Mouse (Mus musculus) heart, embryonic 14.5 days (tissue): ENCODE results near the gene Slc24a2. TPM values are rescaled to one million over a fixed set of nuclear protein-coding genes. Genes with fewer than 3 reads are reported as not detected.

Source experiments
- ATAC-seq: fragments of 200-750 bp; cut with Nextera tagmentation; 2 replicates; pipeline ENCODE4 v1.8.0; 2017; ENCODE audit warnings: low read depth, moderate TSS enrichment; ENCODE audit not compliant: insufficient number of reproducible peaks, insufficient read depth, low FRiP score
- H3K27ac ChIP-seq, 2 experiments: fragments of 200-500 bp in 1 of 2; fragments of 300-500 bp in 1 of 2; sonication (generic) in 1 of 2; replicated peaks in 1 of 2; 2 replicates each; pipeline ENCODE4 v1.5.1; 2012 to 2014; ENCODE audit warnings: low read depth in 2 of 2, low read length in 2 of 2, control low read depth in 1 of 2, mild to moderate bottlenecking in 1 of 2, mixed read lengths in 1 of 2; ENCODE audit not compliant: control insufficient read depth in 1 of 2, insufficient read depth in 1 of 2
- H3K27me3 ChIP-seq: fragments of 300-500 bp; sonication (generic); 2 replicates; pipeline ENCODE4 v1.6.1; 2014; ENCODE audit warnings: mild to moderate bottlenecking, low read length, control low read depth; ENCODE audit not compliant: control insufficient read depth, insufficient read depth
- H3K36me3 ChIP-seq: fragments of 300-500 bp; sonication (generic); 2 replicates; pipeline ENCODE4 v1.6.1; 2014; ENCODE audit warnings: mild to moderate bottlenecking, control low read depth, low read length, mixed read lengths; ENCODE audit not compliant: control insufficient read depth, insufficient read depth
- H3K4me1 ChIP-seq, 2 experiments: fragments of 200-500 bp in 1 of 2; fragments of 300-500 bp in 1 of 2; sonication (generic) in 1 of 2; 2 replicates each; pipeline ENCODE4 v1.6.1; 2012 to 2014; ENCODE audit warnings: low read length in 2 of 2, control low read depth in 1 of 2, mixed read lengths in 1 of 2; ENCODE audit not compliant: control insufficient read depth in 2 of 2, insufficient read depth in 2 of 2
- H3K4me2 ChIP-seq: fragments of 300-500 bp; sonication (generic); 2 replicates; pipeline ENCODE4 v1.6.1; 2014; ENCODE audit warnings: mild to moderate bottlenecking, low read length
- H3K4me3 ChIP-seq, 2 experiments: fragments of 200-500 bp in 1 of 2; fragments of 300-500 bp in 1 of 2; sonication (generic) in 1 of 2; 2 replicates each; pipeline ENCODE4 v1.5.1; 2012 to 2014; ENCODE audit warnings: low read length in 2 of 2, mild to moderate bottlenecking in 2 of 2, control low read depth in 1 of 2, low read depth in 1 of 2, moderate library complexity in 1 of 2; ENCODE audit not compliant: control insufficient read depth in 1 of 2, insufficient read depth in 1 of 2
- H3K9ac ChIP-seq: fragments of 300-500 bp; sonication (generic); 2 replicates; pipeline ENCODE4 v1.6.1; 2014; ENCODE audit warnings: mild to moderate bottlenecking, low read length
- H3K9me3 ChIP-seq: fragments of 300-500 bp; sonication (generic); 2 replicates; pipeline ENCODE4 v1.6.1; 2016; ENCODE audit warnings: low read length, control low read depth; ENCODE audit not compliant: control insufficient read depth
- WGBS: fragments of 180-500 bp; shearing (Covaris S2); extraction: QIAGEN DNeasy Blood & Tissue Kit; methylation state at CpG from one replicate; pipeline ENCODE4 v1.1.7; 2014; 5-methylcytosine and 5-hydroxymethylcytosine counted together
- polyA plus RNA-seq: library from polyadenylated mRNA; unstranded; fragments of >200 nt; fragmentation: Nextera tagmentation; extraction: Ambion mirVana; gene quantifications from 2 replicates; pipeline ENCODE4 v1.2.1, GENCODE M21; 2014

Gene Slc24a2
- polyA plus RNA-seq, 1 experiment from 2014 or later: 7.4 TPM

DNA sequence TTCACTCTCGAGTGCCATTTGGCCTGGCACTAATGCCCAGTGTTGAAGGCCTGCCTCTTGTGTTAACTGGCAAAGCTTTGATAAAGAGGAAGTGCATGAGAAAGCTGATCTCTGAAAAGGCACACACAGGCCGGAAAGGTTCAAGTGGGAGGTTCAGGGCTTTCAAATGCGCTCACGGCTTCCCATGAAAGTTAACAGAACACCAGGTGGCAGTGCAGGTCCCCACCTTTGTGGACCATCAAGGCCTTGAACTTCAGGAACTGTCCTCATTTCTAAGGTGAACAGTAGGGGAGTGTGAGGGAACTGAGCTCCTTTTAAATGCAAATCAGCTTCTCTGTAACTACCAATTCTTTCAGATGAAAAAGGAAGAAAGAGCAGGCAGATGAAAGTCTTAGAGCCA, 110.5 kb downstream of the Slc24a2 start:
- Histone ChIP-seq H3K4me2 (no peak overlapping the region), H3K4me1 (peaks cover 5 to 7% of the 10 kb centered on the region in 2 experiments; a peak in 2 of 4 replicates), H3K9ac (no peak overlapping the region), H3K9me3 (no peaks in the 10 kb centered on the region), H3K27me3 (no peaks in the 10 kb centered on the region), H3K36me3 (no peaks in the 10 kb centered on the region), H3K4me3 (no peak overlapping the region), H3K27ac (no peak overlapping the region)
- WGBS: 28% methylated on average over 4 of the region's 4 CpGs
- ATAC-seq: no peak

DNA sequence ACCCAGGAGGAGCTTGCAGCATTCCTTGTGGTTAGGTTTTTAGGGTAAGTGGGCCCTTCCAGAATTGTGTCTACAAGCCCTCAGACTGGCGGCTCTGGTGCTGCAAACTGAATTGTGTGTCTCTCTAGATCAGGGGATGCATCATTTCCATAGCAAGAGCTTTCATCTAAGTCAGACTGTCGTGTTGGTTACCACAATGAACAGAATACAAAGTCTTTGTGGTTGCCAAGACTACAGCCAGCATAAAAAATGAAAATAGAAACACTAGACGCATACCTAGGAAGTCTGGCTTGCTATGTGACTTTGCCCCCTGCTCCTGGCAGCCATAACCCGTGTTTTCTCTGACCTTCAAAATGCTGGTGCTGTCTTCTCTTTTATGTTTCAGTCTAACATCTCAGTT, 114.6 kb downstream of the Slc24a2 start:
- Histone ChIP-seq H3K9ac (no peak overlapping the region), H3K4me2 (no peak overlapping the region), H3K27me3 (no peaks in the 10 kb centered on the region), H3K4me3 (no peak overlapping the region), H3K4me1 (peaks cover 5 to 7% of the 10 kb centered on the region in 2 experiments; a peak in 2 of 4 replicates), H3K27ac (peak overlapping the region; percentile 54 to 62; a peak in 3 of 4 replicates), H3K9me3 (no peaks in the 10 kb centered on the region), H3K36me3 (no peaks in the 10 kb centered on the region)
- 39% methylated on average over 4 of the region's 4 CpGs for WGBS
- ATAC-seq: no peak

DNA sequence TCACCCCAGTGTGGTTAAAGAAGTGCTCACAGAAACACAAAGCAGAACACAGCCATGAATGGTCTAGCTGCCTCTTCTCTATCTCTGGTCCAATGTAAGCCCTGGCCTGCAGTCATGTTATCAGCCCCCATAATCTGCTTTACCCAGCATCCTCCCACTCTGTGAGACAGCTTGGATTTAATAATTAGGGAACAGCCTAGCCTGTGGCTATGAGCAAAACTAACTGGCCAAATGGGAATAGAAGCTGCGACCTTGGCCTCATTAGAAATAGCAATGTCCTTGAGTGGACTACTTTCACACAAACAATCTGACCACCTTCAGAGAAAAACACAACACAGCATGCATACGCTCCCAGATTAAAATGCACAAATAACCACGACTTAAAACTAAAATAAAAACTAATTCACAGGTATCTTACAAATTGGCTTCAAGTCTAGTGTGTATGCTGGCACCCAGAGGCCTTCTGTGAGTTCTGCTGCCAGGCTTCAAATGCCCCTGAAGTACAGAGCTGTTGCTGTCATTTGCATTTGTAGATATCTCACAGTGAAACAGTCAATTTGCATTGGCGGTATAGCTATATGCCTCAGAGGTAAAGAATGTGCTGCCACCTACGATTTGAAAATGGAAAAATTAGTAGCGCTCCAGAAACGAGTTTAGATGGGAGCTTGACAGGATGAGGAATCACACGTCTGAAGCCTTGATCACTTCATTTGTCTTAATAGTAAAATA, 120.8 kb downstream of the Slc24a2 start:
- ATAC-seq: no peak
- WGBS: 76% methylated on average over 8 of the region's 8 CpGs

DNA sequence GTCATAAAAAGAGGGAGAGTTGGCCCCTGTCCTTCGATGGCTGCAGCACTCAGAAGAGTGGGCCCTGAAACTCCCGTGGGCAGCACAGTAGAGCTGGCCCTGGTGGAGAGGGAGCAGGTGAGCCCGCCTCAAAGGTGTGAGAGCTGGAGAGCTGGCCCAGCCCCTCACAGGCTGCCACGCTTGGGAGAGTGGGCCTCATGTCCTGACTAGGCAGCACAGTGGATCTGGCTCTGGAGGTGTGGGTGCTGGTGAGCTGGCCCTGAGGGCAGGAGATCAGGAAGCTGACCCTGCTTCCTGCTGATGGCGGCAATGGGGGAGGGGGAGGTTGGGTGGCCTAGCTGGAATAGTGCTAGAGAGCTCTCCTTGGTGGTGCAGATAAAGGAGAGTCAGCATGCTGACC, 129.3 kb downstream of the Slc24a2 start:
- Histone ChIP-seq H3K9ac (no peak overlapping the region), H3K36me3 (no peaks in the 10 kb centered on the region), H3K27ac (no peak overlapping the region), H3K27me3 (no peaks in the 10 kb centered on the region), H3K9me3 (no peaks in the 10 kb centered on the region), H3K4me3 (no peak overlapping the region), H3K4me1 (no peaks in the 10 kb centered on the region; a peak in 1 of 4 replicates), H3K4me2 (no peak overlapping the region)
- 67% methylated on average over 5 of the region's 5 CpGs for WGBS
- ATAC-seq: no peak

More for the DNA sequence above, 120.8 kb downstream of the Slc24a2 start:
- Histone ChIP-seq H3K4me3 (no peak overlapping the region), H3K27ac (no peak overlapping the region), H3K27me3 (no peaks in the 10 kb centered on the region), H3K9me3 (no peaks in the 10 kb centered on the region), H3K9ac (no peak overlapping the region), H3K4me2 (no peak overlapping the region), H3K4me1 (no peaks in the 10 kb centered on the region), H3K36me3 (no peaks in the 10 kb centered on the region)

DNA sequence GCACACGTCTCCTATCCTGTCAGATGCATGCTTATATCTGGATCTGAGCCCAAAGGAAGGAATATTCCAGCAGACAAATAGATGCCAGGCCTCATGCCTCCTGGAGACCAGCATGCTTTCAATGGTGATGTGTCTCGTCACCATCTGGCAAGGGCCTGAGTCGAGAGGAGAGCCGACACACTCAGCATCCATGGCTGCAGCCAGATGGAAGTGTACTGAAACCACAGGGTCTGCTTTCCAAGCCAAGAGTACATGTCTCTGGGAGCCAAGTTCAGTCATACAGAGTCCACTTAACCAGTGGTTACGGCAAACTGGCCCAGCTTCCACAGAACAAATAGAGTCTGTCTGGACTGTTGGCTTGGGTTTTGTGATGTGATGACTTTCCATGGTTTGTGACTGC, 134.1 kb downstream of the Slc24a2 start:
- Histone ChIP-seq H3K27me3 (no peaks in the 10 kb centered on the region), H3K27ac (no peak overlapping the region), H3K4me1 (no peaks in the 10 kb centered on the region; a peak in 1 of 4 replicates), H3K4me2 (no peak overlapping the region), H3K4me3 (no peak overlapping the region), H3K9ac (no peak overlapping the region), H3K36me3 (no peaks in the 10 kb centered on the region), H3K9me3 (no peaks in the 10 kb centered on the region)
- no peak for ATAC-seq
- WGBS: 81% methylated on average over 5 of the region's 5 CpGs

DNA sequence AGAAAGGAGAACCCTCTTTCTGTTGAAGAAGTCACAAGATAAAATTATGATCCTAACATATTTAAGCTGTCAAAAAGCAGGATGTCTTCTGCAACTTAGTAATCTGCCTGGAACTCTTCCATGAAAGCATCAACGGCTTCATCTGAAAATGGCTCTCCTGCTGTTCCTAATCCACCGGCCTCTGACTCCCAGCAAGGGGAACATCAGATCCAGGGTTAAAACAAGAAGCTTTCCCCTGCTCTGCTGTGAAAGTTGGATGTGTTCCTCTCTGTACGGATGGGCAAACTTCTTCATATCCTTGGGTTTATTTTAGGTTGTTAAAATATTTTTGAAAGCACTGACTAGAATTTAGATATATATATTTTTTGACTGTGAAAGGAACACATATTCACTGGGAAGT, 136.7 kb downstream of the Slc24a2 start:
- Histone ChIP-seq H3K9me3 (no peaks in the 10 kb centered on the region), H3K4me2 (no peak overlapping the region), H3K27ac (no peak overlapping the region), H3K27me3 (no peaks in the 10 kb centered on the region), H3K4me1 (no peaks in the 10 kb centered on the region), H3K9ac (no peak overlapping the region), H3K36me3 (no peaks in the 10 kb centered on the region), H3K4me3 (no peak overlapping the region)
- ATAC-seq: no peak
- 64% methylated on average over 3 of the region's 3 CpGs for WGBS

DNA sequence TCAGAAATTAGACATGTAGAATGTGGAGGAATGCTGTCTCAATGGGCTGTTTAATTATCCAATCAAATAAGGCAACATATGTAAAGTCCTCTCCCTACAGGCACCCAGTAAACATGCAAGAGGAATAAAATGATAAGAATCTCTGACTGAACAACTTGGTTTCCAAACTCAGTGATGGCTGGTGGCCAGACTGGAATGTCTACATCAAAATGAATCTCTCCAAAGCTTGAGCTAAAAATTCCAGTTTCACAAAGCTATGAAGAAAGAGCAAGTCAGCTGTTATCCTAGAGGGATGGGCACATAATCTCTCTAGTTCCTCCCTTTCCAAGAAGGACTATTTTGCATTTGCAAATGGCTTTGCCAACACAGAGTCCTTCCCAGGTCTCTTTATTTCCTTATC, 139.4 kb downstream of the Slc24a2 start:
- no peaks in the 10 kb centered on the region for H3K36me3 ChIP-seq
- ATAC-seq: no peak

DNA sequence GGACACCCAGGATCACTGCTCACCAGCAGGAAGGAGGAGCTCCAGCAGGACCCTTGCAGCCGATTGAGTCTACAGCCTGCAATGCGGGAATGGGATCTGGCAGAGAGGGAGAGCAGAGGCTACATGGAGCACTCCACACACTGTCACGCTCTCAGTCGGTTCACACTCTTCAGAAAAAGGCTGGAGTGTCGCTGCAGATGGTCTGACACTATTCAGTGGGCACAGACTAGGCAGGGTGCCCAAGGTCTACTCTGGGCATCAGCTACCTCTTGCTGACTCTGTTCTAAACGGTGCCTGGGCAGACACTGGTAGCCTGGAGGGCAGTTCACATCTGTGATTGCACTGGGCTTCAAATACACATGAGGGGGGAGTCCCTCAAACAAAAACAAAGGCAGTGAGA, 141.6 kb downstream of the Slc24a2 start:
- H3K4me2 ChIP-seq: no peak overlapping the region
- WGBS: 61% methylated on average over 6 of the region's 6 CpGs
- H3K36me3 ChIP-seq: no peaks in the 10 kb centered on the region

More for the DNA sequence above, 139.4 kb downstream of the Slc24a2 start:
- peaks cover 3 to 4% of the 10 kb centered on the region in 2 experiments; a peak in 1 of 4 replicates for H3K4me1 ChIP-seq
- no peaks in the 10 kb centered on the region for H3K27me3 ChIP-seq
- H3K9me3 ChIP-seq: no peaks in the 10 kb centered on the region
- no peak overlapping the region for H3K27ac ChIP-seq
- no peak overlapping the region for H3K4me2 ChIP-seq
- H3K4me3 ChIP-seq: no peak overlapping the region
- no peak overlapping the region for H3K9ac ChIP-seq

More for the DNA sequence above, 141.6 kb downstream of the Slc24a2 start:
- ATAC-seq: no peak
- H3K4me3 ChIP-seq: no peak overlapping the region
- no peak overlapping the region for H3K27ac ChIP-seq
- H3K4me1 ChIP-seq: peaks cover 3 to 4% of the 10 kb centered on the region in 2 experiments; a peak in 1 of 4 replicates
- H3K9me3 ChIP-seq: no peaks in the 10 kb centered on the region
- no peaks in the 10 kb centered on the region for H3K27me3 ChIP-seq
- no peak overlapping the region for H3K9ac ChIP-seq
